35 mouse cellular contexts compared by ENCODE assay signal in genomic region chr12:29118336-29118735, GRCm38 (mm10).
"Had no signal": no experiment of that assay in that cellular context is flagged by ENCODE, and none has a peak within 500 bp of the region (broad histone marks: within the 10 kb centered on the region; RNA-seq: fewer than 3 reads in every experiment).

No protein-coding gene starts in this region.

- H3K36me3 ChIP-seq: heart, embryonic 12.5 days; heart, embryonic 13.5 days; heart, embryonic 15.5 days; hindbrain, embryonic 10.5 days; hindbrain, embryonic 12.5 days; hindbrain, embryonic 13.5 days; hindbrain, embryonic 15.5 days; intestine, embryonic 15.5 days; kidney, embryonic 15.5 days had no signal

- H3K27ac ChIP-seq: heart, embryonic 13.5 days; heart, embryonic 15.5 days; hindbrain, embryonic 10.5 days; hindbrain, embryonic 12.5 days; hindbrain, embryonic 13.5 days; hindbrain, embryonic 14.5 days; hindbrain, embryonic 15.5 days; hindbrain, postnatal 0 days; intestine, embryonic 15.5 days; kidney, embryonic 15.5 days; kidney, postnatal 0 days; layer of hippocampus, adult 2 months; left cerebral cortex, adult 2 months had no signal

- DNase-seq: heart, postnatal 10 days; heart, postnatal 14 days; heart, postnatal 36 days; heart, postnatal 4 days; kidney, adult 11 months; kidney, adult 18-20 months; kidney, adult 2 months; kidney, adult 8-10 months; kidney, adult 9 months; kidney, postnatal 10 days; kidney, postnatal 14 days; kidney, postnatal 25 days; kidney, postnatal 36 days; kidney, postnatal 4 days; layer of hippocampus, adult 9-11 months; layer of hippocampus, postnatal 36 days had no signal

- H3K4me2 ChIP-seq: heart, embryonic 11.5 days; heart, embryonic 12.5 days; heart, embryonic 13.5 days; heart, embryonic 15.5 days; hindbrain, embryonic 12.5 days; hindbrain, embryonic 13.5 days; hindbrain, embryonic 14.5 days; hindbrain, embryonic 15.5 days; intestine, embryonic 15.5 days; kidney, embryonic 15.5 days had no signal

- H3K9me3 ChIP-seq: heart, embryonic 12.5 days; heart, embryonic 13.5 days; heart, embryonic 15.5 days; hindbrain, embryonic 10.5 days; hindbrain, embryonic 12.5 days; hindbrain, embryonic 13.5 days; hindbrain, embryonic 15.5 days; intestine, embryonic 15.5 days; kidney, embryonic 15.5 days had no signal

- H3K4me3 ChIP-seq: heart, embryonic 12.5 days; heart, embryonic 13.5 days; heart, embryonic 15.5 days; hindbrain, embryonic 10.5 days; hindbrain, embryonic 12.5 days; hindbrain, embryonic 13.5 days; hindbrain, embryonic 15.5 days; intestine, embryonic 15.5 days; kidney, embryonic 15.5 days; layer of hippocampus, adult 2 months; left cerebral cortex, adult 2 months had no signal

- ATAC-seq: hindbrain, embryonic 16.5 days; hindbrain, postnatal 0 days; inflammation-experienced regulatory T-cells, adult 6 months; intestine, embryonic 15.5 days; intestine, embryonic 16.5 days; intestine, postnatal 0 days had no signal

- H3K27me3 ChIP-seq: heart, embryonic 12.5 days; heart, embryonic 13.5 days; heart, embryonic 15.5 days; hindbrain, embryonic 12.5 days; hindbrain, embryonic 13.5 days; hindbrain, embryonic 15.5 days; intestine, embryonic 15.5 days; kidney, embryonic 15.5 days had no signal

- H3K9ac ChIP-seq: heart, embryonic 12.5 days; heart, embryonic 13.5 days; heart, embryonic 15.5 days; hindbrain, embryonic 12.5 days; hindbrain, embryonic 13.5 days; hindbrain, embryonic 14.5 days; hindbrain, embryonic 15.5 days; intestine, embryonic 15.5 days; kidney, embryonic 15.5 days had no signal

- H3K4me1 ChIP-seq: intestine, embryonic 15.5 days; kidney, embryonic 15.5 days had no signal
